Mouse (Mus musculus) Patski (cell line): ENCODE data around the gene Tunar. TPM values are rescaled to one million over a fixed set of nuclear protein-coding genes. Genes with fewer than 3 reads are reported as not detected.

Experiments
- ATAC-seq: fragments of 100-300 bp; one replicate; pipeline ENCODE4 v1.8.0; 2021
- CTCF ChIA-PET: fragments of 350-600 bp; sonication (Branson Sonifier 250); formaldehyde crosslinking; loops from one replicate; lab custom pipeline; 2022; ENCODE audit warnings: inconsistent platforms; lab: Charles Lee
- POLR2A ChIA-PET: fragments of 350-600 bp; sonication (Branson Sonifier 250); formaldehyde crosslinking; loops from one replicate; lab custom pipeline; 2022; ENCODE audit warnings: antibody characterized with exemption, inconsistent platforms; lab: Charles Lee
- DNase-seq: peaks from one replicate; pipeline ENCODE4 v3.0.0-alpha.2; 2011; ENCODE audit warnings: low read depth, low spot score
- H3K27me3 ChIP-seq: fragments of 371-371 bp; one replicate; pipeline ENCODE4 v1.5.1; 2021
- CTCF ChIP-seq: fragments of 100-300 bp; IDR thresholded peaks from one replicate; pipeline ENCODE4 v1.5.1; 2021
- in situ Hi-C: fragments of 300-500 bp; cut with MboI; formaldehyde crosslinking; loops from 3 replicates; pipeline ENCODE4 v1.11.1; 2018; ENCODE audit warnings: low pct_unique_long_range_greater_than_20kb, mixed read lengths
- polyA plus RNA-seq: library from polyadenylated mRNA; unstranded; gene quantifications from one replicate; pipeline ENCODE4 v1.2.3, GENCODE M21; 2021

The Tunar gene
- polyA plus RNA-seq, 1 experiment from 2014 or later, result not detected

DNA sequence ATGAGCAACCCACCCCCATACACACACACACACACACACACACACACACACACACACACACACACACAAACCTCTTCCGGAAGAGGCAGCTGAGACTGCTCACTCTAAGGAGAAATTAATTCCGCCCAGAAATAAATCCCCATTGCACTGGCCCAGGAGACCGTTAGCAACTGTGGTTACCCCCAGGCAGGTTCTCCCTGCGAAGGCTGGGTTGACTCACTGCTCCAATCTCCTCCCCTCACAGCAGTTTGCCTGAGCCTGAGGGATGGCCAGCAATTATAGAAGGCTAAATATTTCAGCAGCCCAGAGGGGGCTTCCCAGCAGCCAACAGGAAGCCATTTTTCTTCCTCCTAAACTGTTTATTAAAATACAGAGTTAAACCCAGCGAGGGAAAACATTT lies 64.5 kb downstream of the Tunar start:
- peak; percentile 74 for DNase-seq
- CTCF ChIA-PET, result no interaction called here
- POLR2A ChIA-PET, result no interaction called here
- no peak for TF ChIP-seq CTCF
- in situ Hi-C loops, result no loop called here
- peaks cover 6% of the 10 kb centered on the region for H3K27me3 ChIP-seq
- peak; percentile 71 for ATAC-seq

- TF ChIP-seq CTCF, result no peak
- DNase-seq, result no peak
- POLR2A ChIA-PET, result no interaction called here
- ATAC-seq, result no peak
- peaks cover 6% of the 10 kb centered on the region for H3K27me3 ChIP-seq
- in situ Hi-C loops, result no loop called here
- CTCF ChIA-PET, result no interaction called here
Measured at GRCm38 (mm10) chr12:105403742-105404141, 70.1 kb downstream of the Tunar start.

DNA sequence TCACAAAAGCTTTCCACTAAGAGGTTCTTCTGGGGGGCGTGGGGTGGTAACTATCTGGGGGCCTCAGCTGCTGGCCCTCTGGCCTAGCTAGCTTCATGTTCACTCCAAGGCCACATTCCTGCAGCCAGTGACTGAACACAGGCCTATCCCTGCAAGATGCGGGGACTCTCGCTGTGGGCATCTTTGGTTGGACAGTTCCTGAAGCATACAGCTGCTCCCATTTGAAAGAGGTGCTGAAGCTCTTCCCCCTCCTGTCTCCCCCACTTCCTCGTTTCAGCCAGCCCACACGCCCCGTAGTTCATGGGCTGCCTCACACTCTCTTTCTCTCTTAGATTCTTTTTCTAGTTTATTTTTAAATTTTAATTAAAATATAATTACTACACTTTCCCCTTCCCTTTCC lies 72.3 kb downstream of the Tunar start:
- no peaks in the 10 kb centered on the region for H3K27me3 ChIP-seq
- TF ChIP-seq CTCF, result no peak
- ATAC-seq (no peak), DNase-seq (no peak)
- ChIA-PET POLR2A (no interaction called here), CTCF (interaction anchor here (1.7 kb wide), 1 partner anchor 21 kb away, joined by 4 read pairs; no protein-coding TSS in a partner anchor)
- in situ Hi-C loops, result no loop called here

GRCm38 (mm10) chr12:105413909-105414308 lies 80.2 kb downstream of the Tunar start:
- DNase-seq (no peak), ATAC-seq (no peak)
- in situ Hi-C loops, result no loop called here
- no peaks in the 10 kb centered on the region for H3K27me3 ChIP-seq
- POLR2A ChIA-PET, result no interaction called here
- no peak for TF ChIP-seq CTCF
- CTCF ChIA-PET, result interaction anchor here (1.1 kb wide), 1 partner anchor 310 kb away, joined by 3 read pairs; no protein-coding TSS in a partner anchor

DNA sequence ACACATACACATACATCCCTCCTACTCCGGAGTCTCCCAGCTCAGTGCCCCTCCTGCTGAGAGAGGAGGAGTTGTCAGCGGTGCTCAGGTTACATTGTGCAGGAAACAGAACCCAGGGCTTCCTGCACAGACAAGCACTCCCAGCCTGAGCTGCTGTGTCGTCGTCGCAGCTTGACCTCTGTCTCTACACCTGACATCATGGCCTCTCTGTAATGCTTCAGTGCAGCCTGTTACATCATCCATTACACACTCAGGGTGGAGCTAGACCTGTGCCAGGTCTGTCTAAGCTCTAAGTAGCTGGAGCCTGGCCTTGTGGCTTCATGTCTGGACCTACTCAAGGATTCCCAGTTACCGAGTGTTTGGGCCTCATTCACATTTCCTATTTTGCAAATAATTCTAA lies 86.8 kb downstream of the Tunar start:
- in situ Hi-C loops, result loop anchor here (10.0 kb wide), 1 partner anchor 376 kb away; no protein-coding TSS in a partner anchor
- ChIA-PET POLR2A (no interaction called here), CTCF (no interaction called here)
- ATAC-seq, result no peak
- DNase-seq, result no peak
- TF ChIP-seq CTCF, result no peak
- no peaks in the 10 kb centered on the region for H3K27me3 ChIP-seq

DNA sequence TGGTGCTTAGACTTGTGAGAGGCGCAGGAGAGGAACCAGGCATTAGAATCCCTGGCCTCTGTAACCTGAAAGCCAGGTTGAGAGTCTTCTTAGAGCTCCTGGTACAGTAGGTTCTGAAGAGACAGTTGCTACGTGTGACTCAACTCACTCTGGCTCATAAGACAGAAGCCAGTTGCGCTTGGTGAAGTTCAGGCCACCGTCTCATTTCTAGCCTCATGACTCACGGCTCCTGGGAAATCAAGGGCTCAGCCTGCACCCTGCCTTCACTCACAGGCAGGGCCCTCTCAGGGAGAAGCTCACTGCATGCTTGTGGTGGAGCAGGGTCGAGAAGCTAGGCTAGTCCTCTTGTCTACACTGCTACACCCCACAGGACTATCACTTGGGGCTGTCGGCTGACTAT lies 92.9 kb downstream of the Tunar start:
- ATAC-seq (peak; percentile 45), DNase-seq (no peak)
- in situ Hi-C loops, result loop anchor here (10.0 kb wide), 1 partner anchor 382 kb away; no protein-coding TSS in a partner anchor
- CTCF ChIA-PET, result interaction anchor here (1.2 kb wide), 1 partner anchor 25 kb away, joined by 3 read pairs; no protein-coding TSS in a partner anchor
- POLR2A ChIA-PET, result no interaction called here
- H3K27me3 ChIP-seq, result no peaks in the 10 kb centered on the region
- TF ChIP-seq CTCF, result no peak

- ChIA-PET POLR2A (no interaction called here), CTCF (interaction anchor here (0.7 to 1.6 kb wide), 8 partner anchors 22 to 389 kb away, joined by 3 to 4 read pairs (median 3); no protein-coding TSS in a partner anchor)
- H3K27me3 ChIP-seq, result no peaks in the 10 kb centered on the region
- ATAC-seq (peak; percentile 54), DNase-seq (peak; percentile 28)
- in situ Hi-C loops, result loop anchor here (10.0 kb wide), 1 partner anchor 382 kb away; no protein-coding TSS in a partner anchor
- TF ChIP-seq CTCF, result peak; percentile 78
Measured at GRCm38 (mm10) chr12:105427039-105427757, 93.5 kb downstream of the Tunar start.

DNA sequence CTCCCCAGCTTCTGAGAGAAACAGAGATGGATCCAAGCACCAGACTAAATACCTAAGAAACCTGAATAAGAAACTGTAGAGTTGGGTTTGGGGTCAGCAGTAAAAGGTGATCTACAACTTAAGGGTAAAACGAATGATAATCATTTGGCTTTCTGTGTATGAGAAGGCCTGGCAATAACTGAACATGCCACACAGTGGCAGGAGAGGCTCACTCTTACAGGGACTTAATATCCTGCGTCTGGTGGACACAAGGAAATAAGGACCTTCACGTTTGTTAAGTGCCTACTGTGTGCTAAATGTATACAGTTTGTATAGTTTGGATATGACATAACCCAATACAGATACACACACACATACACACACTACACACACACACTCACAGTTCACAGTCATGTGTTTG lies 98.2 kb downstream of the Tunar start:
- peak; percentile 48 for TF ChIP-seq CTCF
- ChIA-PET POLR2A (no interaction called here), CTCF (no interaction called here)
- H3K27me3 ChIP-seq, result peaks cover 8% of the 10 kb centered on the region
- ATAC-seq (no peak), DNase-seq (no peak)
- in situ Hi-C loops, result loop anchor here (10.0 kb wide), 2 partner anchors 53 to 357 kb away; no protein-coding TSS in a partner anchor

- ChIA-PET POLR2A (no interaction called here), CTCF (no interaction called here)
- ATAC-seq (no peak), DNase-seq (no peak)
- no peak for TF ChIP-seq CTCF
- peaks cover 8% of the 10 kb centered on the region for H3K27me3 ChIP-seq
- in situ Hi-C loops, result loop anchor here (10.0 kb wide), 2 partner anchors 52 to 358 kb away; no protein-coding TSS in a partner anchor
Measured at GRCm38 (mm10) chr12:105432807-105433206, 99.1 kb downstream of the Tunar start.

Other genes with a start within 250 kb of the Tunar start
- gene Tcl1b2, start 187.9 kb upstream of the Tunar start, polyA plus RNA-seq, result not detected
- not detected for gene Tcl1b1, start 174.2 kb upstream of the Tunar start, polyA plus RNA-seq
- not detected for gene Tcl1b5, start 157.5 kb upstream of the Tunar start, polyA plus RNA-seq
- not detected for gene Tcl1b3, start 142.8 kb upstream of the Tunar start, polyA plus RNA-seq
- gene Tcl1b4, start 131.9 kb upstream of the Tunar start, polyA plus RNA-seq, result not detected
- not detected for gene Tcl1, start 111.1 kb upstream of the Tunar start, polyA plus RNA-seq
- 0.01 TPM for gene D430019H16Rik, start 120.0 kb downstream of the Tunar start, polyA plus RNA-seq
- gene Bdkrb2, start 229.4 kb downstream of the Tunar start, polyA plus RNA-seq, result 0.23 TPM